Mouse (Mus musculus) heart, embryonic 11.5 days (tissue): Measurements from ENCODE around the gene Pfkl. TPM values are rescaled to one million over a fixed set of nuclear protein-coding genes. Genes with fewer than 3 reads are reported as not detected.
A peak's percentile ranks its signal among the peaks of the same experiment; 100 is the strongest.

Experiments used
- ATAC-seq: fragments of 200-750 bp; cut with Nextera tagmentation; replicated peaks from 2 replicates; pipeline ENCODE4 v1.8.0; 2017; ENCODE audit warnings: moderate library complexity; ENCODE audit not compliant: insufficient number of reproducible peaks, low FRiP score, low TSS enrichment
- H3K27ac ChIP-seq: fragments of 300-500 bp; sonication (generic); 2 replicates; pipeline ENCODE4 v1.5.1; 2014; ENCODE audit warnings: mild to moderate bottlenecking, low read depth, low read length
- H3K27me3 ChIP-seq: fragments of 300-500 bp; sonication (generic); 2 replicates; pipeline ENCODE4 v1.6.1; 2014; ENCODE audit warnings: mild to moderate bottlenecking, low read length, mixed read lengths; ENCODE audit not compliant: control insufficient read depth, insufficient read depth
- H3K36me3 ChIP-seq: fragments of 300-500 bp; sonication (generic); 2 replicates; pipeline ENCODE4 v1.6.1; 2014; ENCODE audit warnings: mild to moderate bottlenecking, low read length, moderate library complexity, mixed read lengths; ENCODE audit not compliant: control insufficient read depth, insufficient read depth
- H3K4me1 ChIP-seq: fragments of 300-500 bp; sonication (generic); 2 replicates; pipeline ENCODE4 v1.6.1; 2014; ENCODE audit warnings: low read length; ENCODE audit not compliant: control insufficient read depth, insufficient read depth
- H3K4me2 ChIP-seq: fragments of 300-500 bp; sonication (generic); 2 replicates; pipeline ENCODE4 v1.6.1; 2014; ENCODE audit warnings: mild to moderate bottlenecking, moderate library complexity
- H3K4me3 ChIP-seq: fragments of 300-500 bp; sonication (generic); 2 replicates; pipeline ENCODE4 v1.5.1; 2014; ENCODE audit warnings: low read depth, low read length
- H3K9ac ChIP-seq: fragments of 300-500 bp; sonication (generic); 2 replicates; pipeline ENCODE4 v1.6.1; 2014; ENCODE audit warnings: mild to moderate bottlenecking, low read depth, low read length, moderate library complexity
- H3K9me3 ChIP-seq: fragments of 300-500 bp; sonication (generic); replicated peaks from 2 replicates; pipeline ENCODE4 v1.6.1; 2016; ENCODE audit warnings: low read length; ENCODE audit not compliant: control insufficient read depth
- WGBS: fragments of 180-500 bp; shearing (Covaris S2); extraction: QIAGEN DNeasy Blood & Tissue Kit; methylation state at CpG from one replicate; pipeline ENCODE4 v1.1.7; 2014; ENCODE audit not compliant: insufficient replicate concordance; 5-methylcytosine and 5-hydroxymethylcytosine counted together
- polyA plus RNA-seq: library from polyadenylated mRNA; unstranded; fragments of >200 nt; fragmentation: Nextera tagmentation; extraction: Ambion mirVana; gene quantifications from 2 replicates; pipeline ENCODE4 v1.2.1, GENCODE M21; 2014

Pfkl gene
- polyA plus RNA-seq, 1 experiment from 2014 or later: 168 TPM

- peak overlapping the region; percentile 96 for H3K4me2 ChIP-seq
- H3K9ac ChIP-seq: peak overlapping the region; percentile 97
- H3K4me3 ChIP-seq: peak overlapping the region; percentile 73
- H3K36me3 ChIP-seq: no peaks in the 10 kb centered on the region
- ATAC-seq: no peak
- H3K4me1 ChIP-seq: peaks cover 32% of the 10 kb centered on the region
- peak overlapping the region; percentile 98; the same call in 1 of the 2 replicates for H3K27ac ChIP-seq
- H3K9me3 ChIP-seq: no peaks in the 10 kb centered on the region
- no peaks in the 10 kb centered on the region for H3K27me3 ChIP-seq
- 55% methylated on average over 3 of the region's 3 CpGs for WGBS
Measured at GRCm38 (mm10) chr10:78008169-78008568, 1.7 kb downstream of the Pfkl start.

GRCm38 (mm10) chr10:78007203-78007602 lies 2.7 kb downstream of the Pfkl start:
- no peak overlapping the region for H3K4me3 ChIP-seq
- peak overlapping the region; percentile 96 for H3K4me2 ChIP-seq
- no peak for ATAC-seq
- 0 out of 2 replicates have a peak overlapping the region, but pooled peaks have one; percentile 29 for H3K27ac ChIP-seq
- 39% methylated on average over 7 of the region's 7 CpGs for WGBS
- H3K9ac ChIP-seq: 0 out of 2 replicates have a peak overlapping the region, but pooled peaks have one; percentile 7
- H3K9me3 ChIP-seq: no peaks in the 10 kb centered on the region
- H3K4me1 ChIP-seq: peaks cover 32% of the 10 kb centered on the region
- peaks cover 5% of the 10 kb centered on the region; the same call in 1 of the 2 replicates for H3K36me3 ChIP-seq
- H3K27me3 ChIP-seq: no peaks in the 10 kb centered on the region

- Histone ChIP-seq H3K9me3 (no peaks in the 10 kb centered on the region), H3K4me2 (peak overlapping the region; percentile 96; the same call in 1 of the 2 replicates), H3K4me3 (no peak overlapping the region), H3K27ac (no peak overlapping the region), H3K36me3 (peaks cover 15% of the 10 kb centered on the region), H3K4me1 (peaks cover 32% of the 10 kb centered on the region), H3K27me3 (no peaks in the 10 kb centered on the region), H3K9ac (no peak overlapping the region)
- no peak for ATAC-seq
- 86% methylated on average over 4 of the region's 4 CpGs for WGBS
Measured at GRCm38 (mm10) chr10:78005791-78006438, 4.0 kb downstream of the Pfkl start.

- Histone ChIP-seq H3K9ac (no peak overlapping the region), H3K27ac (peak overlapping the region; percentile 29; the same call in 1 of the 2 replicates), H3K4me1 (peaks cover 32% of the 10 kb centered on the region), H3K4me2 (0 out of 2 replicates have a peak overlapping the region, but pooled peaks have one; percentile 3), H3K36me3 (peaks cover 26% of the 10 kb centered on the region), H3K9me3 (no peaks in the 10 kb centered on the region), H3K27me3 (no peaks in the 10 kb centered on the region), H3K4me3 (no peak overlapping the region)
- WGBS: 88% methylated on average over 3 of the region's 3 CpGs
- no peak for ATAC-seq
Measured at GRCm38 (mm10) chr10:78004479-78005100, 5.3 kb downstream of the Pfkl start.

- H3K27ac ChIP-seq: no peak overlapping the region
- no peak overlapping the region for H3K9ac ChIP-seq
- peaks cover 36% of the 10 kb centered on the region for H3K36me3 ChIP-seq
- H3K4me1 ChIP-seq: peaks cover 17% of the 10 kb centered on the region
- ATAC-seq: no peak
- 98% methylated on average over 2 of the region's 2 CpGs for WGBS
- H3K9me3 ChIP-seq: no peaks in the 10 kb centered on the region
- H3K4me3 ChIP-seq: no peak overlapping the region
- H3K27me3 ChIP-seq: no peaks in the 10 kb centered on the region
- H3K4me2 ChIP-seq: no peak overlapping the region
Measured at GRCm38 (mm10) chr10:78002316-78002715, 7.6 kb downstream of the Pfkl start.

GRCm38 (mm10) chr10:78001796-78002195 lies 8.1 kb downstream of the Pfkl start:
- no peak overlapping the region for H3K9ac ChIP-seq
- no peak overlapping the region for H3K27ac ChIP-seq
- no peak overlapping the region for H3K4me2 ChIP-seq
- peaks cover 11% of the 10 kb centered on the region for H3K4me1 ChIP-seq
- whole genome bisulfite sequencing: 92% methylated on average over 11 of the region's 11 CpGs
- ATAC-seq: no peak
- no peaks in the 10 kb centered on the region for H3K9me3 ChIP-seq
- no peaks in the 10 kb centered on the region for H3K27me3 ChIP-seq
- H3K36me3 ChIP-seq: peaks cover 40% of the 10 kb centered on the region
- H3K4me3 ChIP-seq: no peak overlapping the region

GRCm38 (mm10) chr10:78000200-78000599 lies 9.7 kb downstream of the Pfkl start:
- no peaks in the 10 kb centered on the region for H3K27me3 ChIP-seq
- H3K27ac ChIP-seq: no peak overlapping the region
- H3K4me1 ChIP-seq: no peaks in the 10 kb centered on the region
- H3K4me2 ChIP-seq: no peak overlapping the region
- H3K9me3 ChIP-seq: no peaks in the 10 kb centered on the region
- no peak overlapping the region for H3K9ac ChIP-seq
- H3K36me3 ChIP-seq: peaks cover 42% of the 10 kb centered on the region
- no peak overlapping the region for H3K4me3 ChIP-seq
- WGBS: 97% methylated on average over 5 of the region's 5 CpGs
- ATAC-seq: no peak

GRCm38 (mm10) chr10:77995639-77996038 lies 14.2 kb downstream of the Pfkl start:
- no peak overlapping the region for H3K27ac ChIP-seq
- 85% methylated on average over 3 of the region's 3 CpGs for WGBS
- no peak overlapping the region for H3K4me2 ChIP-seq
- no peak overlapping the region for H3K9ac ChIP-seq
- no peak overlapping the region for H3K4me3 ChIP-seq
- ATAC-seq: no peak
- no peaks in the 10 kb centered on the region for H3K9me3 ChIP-seq
- no peaks in the 10 kb centered on the region for H3K27me3 ChIP-seq
- no peaks in the 10 kb centered on the region for H3K4me1 ChIP-seq
- peaks cover 50% of the 10 kb centered on the region for H3K36me3 ChIP-seq
